Mouse (Mus musculus) limb, embryonic 12.5 days (tissue): ENCODE measurements around the gene Kcna5. TPM values are rescaled to one million over a fixed set of nuclear protein-coding genes. Genes with fewer than 3 reads are reported as not detected.

Experiments used
- ATAC-seq: fragments of 200-750 bp; cut with Nextera tagmentation; 2 replicates; pipeline ENCODE4 v1.8.0; 2017; ENCODE audit warnings: low read depth, moderate TSS enrichment; ENCODE audit not compliant: insufficient number of reproducible peaks, insufficient read depth, low FRiP score, low TSS enrichment
- H3K27ac ChIP-seq: fragments of 300-500 bp; sonication (generic); 2 replicates; pipeline ENCODE4 v1.5.1; 2016; ENCODE audit warnings: mild to moderate bottlenecking, moderate library complexity
- H3K27me3 ChIP-seq: fragments of 300-500 bp; sonication (generic); 2 replicates; pipeline ENCODE4 v1.6.1; 2016; ENCODE audit warnings: mild to moderate bottlenecking, moderate library complexity
- H3K36me3 ChIP-seq: fragments of 300-500 bp; sonication (generic); 2 replicates; pipeline ENCODE4 v1.6.1; 2016; ENCODE audit warnings: mild to moderate bottlenecking, moderate library complexity
- H3K4me1 ChIP-seq: fragments of 300-500 bp; sonication (generic); replicated peaks from 2 replicates; pipeline ENCODE4 v1.6.1; 2016
- H3K4me2 ChIP-seq: fragments of 300-500 bp; sonication (generic); 2 replicates; pipeline ENCODE4 v1.6.1; 2016; ENCODE audit warnings: mild to moderate bottlenecking, moderate library complexity
- H3K4me3 ChIP-seq: fragments of 300-500 bp; sonication (generic); replicated peaks from 2 replicates; pipeline ENCODE4 v1.5.1; 2016; ENCODE audit warnings: mild to moderate bottlenecking
- H3K9ac ChIP-seq: fragments of 300-500 bp; sonication (generic); replicated peaks from 2 replicates; pipeline ENCODE4 v1.6.1; 2016; ENCODE audit warnings: mild to moderate bottlenecking, moderate library complexity
- H3K9me3 ChIP-seq: fragments of 300-500 bp; sonication (generic); 2 replicates; pipeline ENCODE4 v1.6.1; 2016; ENCODE audit warnings: mild to moderate bottlenecking, moderate library complexity
- WGBS: fragments of 180-500 bp; shearing (Covaris S2); methylation state at CpG from one replicate; pipeline ENCODE4 v1.1.7; 2016; 5-methylcytosine and 5-hydroxymethylcytosine counted together
- polyA plus RNA-seq: library from polyadenylated mRNA; unstranded; fragments of >200 nt; fragmentation: Nextera tagmentation; extraction: Ambion mirVana; gene quantifications from 2 replicates; pipeline ENCODE4 v1.2.1, GENCODE M21; 2016

Gene Kcna5
- 2.1 and 2.5 TPM in 2 replicates for polyA plus RNA-seq

GRCm38 (mm10) chr6:126535208-126535910 lies at the start of gene Kcna5:
Gene Kcna5, minus strand, starts transcription at chr6:126535412.
- 1% methylated on average over 15 of the region's 15 CpGs for WGBS
- H3K4me1 ChIP-seq: peaks cover 31% of the 10 kb centered on the region

GRCm38 (mm10) chr6:126583075-126583474 lies 47.9 kb upstream of the Kcna5 start:
- Histone ChIP-seq H3K9ac (no peak overlapping the region), H3K9me3 (no peaks in the 10 kb centered on the region), H3K4me1 (peaks cover 8% of the 10 kb centered on the region; the same call in 1 of the 2 replicates), H3K4me3 (no peak overlapping the region), H3K36me3 (no peaks in the 10 kb centered on the region), H3K4me2 (no peak overlapping the region), H3K27me3 (no peaks in the 10 kb centered on the region), H3K27ac (no peak overlapping the region)
- ATAC-seq: no peak
- 61% methylated on average over 7 of the region's 7 CpGs for WGBS

More at GRCm38 (mm10) chr6:126535208-126535910, at the start of gene Kcna5:
- Histone ChIP-seq H3K9ac (peak within 1 kb of the TSS; percentile 45), H3K4me2 (peak within 1 kb of the TSS; percentile 69), H3K9me3 (no peaks in the 10 kb centered on the region), H3K4me3 (peak within 1 kb of the TSS; percentile 35), H3K27ac (peak within 1 kb of the TSS; percentile 72), H3K27me3 (peaks cover 39% of the 10 kb centered on the region), H3K36me3 (no peaks in the 10 kb centered on the region)
- ATAC-seq: peak; percentile 72

GRCm38 (mm10) chr6:126581632-126582031 lies 46.4 kb upstream of the Kcna5 start:
- no peak for ATAC-seq
- no peak overlapping the region for H3K9ac ChIP-seq
- H3K9me3 ChIP-seq: no peaks in the 10 kb centered on the region
- 78% methylated on average over 8 of the region's 8 CpGs for WGBS
- H3K4me1 ChIP-seq: no peaks in the 10 kb centered on the region
- no peak overlapping the region for H3K4me3 ChIP-seq
- H3K4me2 ChIP-seq: no peak overlapping the region
- H3K27me3 ChIP-seq: no peaks in the 10 kb centered on the region
- H3K36me3 ChIP-seq: no peaks in the 10 kb centered on the region
- H3K27ac ChIP-seq: no peak overlapping the region

GRCm38 (mm10) chr6:126580571-126580970 lies 45.4 kb upstream of the Kcna5 start:
- ATAC-seq: no peak
- Histone ChIP-seq H3K9ac (no peak overlapping the region), H3K4me3 (no peak overlapping the region), H3K36me3 (no peaks in the 10 kb centered on the region), H3K4me2 (no peak overlapping the region), H3K27me3 (no peaks in the 10 kb centered on the region), H3K4me1 (no peaks in the 10 kb centered on the region), H3K9me3 (no peaks in the 10 kb centered on the region), H3K27ac (no peak overlapping the region)
- 86% methylated on average over 3 of the region's 3 CpGs for WGBS

GRCm38 (mm10) chr6:126577415-126577814 lies 42.2 kb upstream of the Kcna5 start:
- no peak overlapping the region for H3K4me3 ChIP-seq
- WGBS: 85% methylated on average over 3 of the region's 3 CpGs
- H3K4me1 ChIP-seq: no peaks in the 10 kb centered on the region
- no peaks in the 10 kb centered on the region for H3K9me3 ChIP-seq
- H3K9ac ChIP-seq: no peak overlapping the region
- H3K27me3 ChIP-seq: no peaks in the 10 kb centered on the region
- H3K27ac ChIP-seq: no peak overlapping the region
- no peaks in the 10 kb centered on the region for H3K36me3 ChIP-seq
- H3K4me2 ChIP-seq: no peak overlapping the region
- ATAC-seq: no peak

- no peak overlapping the region for H3K4me3 ChIP-seq
- H3K4me2 ChIP-seq: no peak overlapping the region
- WGBS: 80% methylated on average over 1 of the region's 1 CpGs
- H3K9ac ChIP-seq: no peak overlapping the region
- H3K4me1 ChIP-seq: no peaks in the 10 kb centered on the region
- no peaks in the 10 kb centered on the region for H3K27me3 ChIP-seq
- no peaks in the 10 kb centered on the region for H3K9me3 ChIP-seq
- no peak overlapping the region for H3K27ac ChIP-seq
- ATAC-seq: no peak
- H3K36me3 ChIP-seq: no peaks in the 10 kb centered on the region
Measured at GRCm38 (mm10) chr6:126576566-126576965, 41.4 kb upstream of the Kcna5 start.

- Histone ChIP-seq H3K9ac (no peak overlapping the region), H3K9me3 (no peaks in the 10 kb centered on the region), H3K4me1 (no peaks in the 10 kb centered on the region), H3K4me3 (no peak overlapping the region), H3K27ac (no peak overlapping the region), H3K36me3 (no peaks in the 10 kb centered on the region), H3K4me2 (no peak overlapping the region), H3K27me3 (no peaks in the 10 kb centered on the region)
- 79% methylated on average over 7 of the region's 7 CpGs for WGBS
- ATAC-seq: no peak
Measured at GRCm38 (mm10) chr6:126574778-126575177, 39.6 kb upstream of the Kcna5 start.

- Histone ChIP-seq H3K27ac (no peak overlapping the region), H3K27me3 (no peaks in the 10 kb centered on the region), H3K4me2 (no peak overlapping the region), H3K4me1 (no peaks in the 10 kb centered on the region), H3K4me3 (no peak overlapping the region), H3K36me3 (no peaks in the 10 kb centered on the region), H3K9me3 (no peaks in the 10 kb centered on the region), H3K9ac (no peak overlapping the region)
- no peak for ATAC-seq
- 90% methylated on average over 5 of the region's 5 CpGs for WGBS
Measured at GRCm38 (mm10) chr6:126573021-126573420, 37.8 kb upstream of the Kcna5 start.

GRCm38 (mm10) chr6:126569809-126570208 lies 34.6 kb upstream of the Kcna5 start:
- no peak overlapping the region for H3K27ac ChIP-seq
- 78% methylated on average over 7 of the region's 7 CpGs for WGBS
- H3K9me3 ChIP-seq: no peaks in the 10 kb centered on the region
- no peaks in the 10 kb centered on the region for H3K36me3 ChIP-seq
- no peaks in the 10 kb centered on the region; the same call in 1 of the 2 replicates for H3K27me3 ChIP-seq
- ATAC-seq: no peak
- no peak overlapping the region for H3K4me3 ChIP-seq
- no peak overlapping the region for H3K9ac ChIP-seq
- H3K4me1 ChIP-seq: no peaks in the 10 kb centered on the region
- H3K4me2 ChIP-seq: no peak overlapping the region

- no peak overlapping the region for H3K9ac ChIP-seq
- H3K4me1 ChIP-seq: no peaks in the 10 kb centered on the region
- no peak overlapping the region for H3K4me3 ChIP-seq
- H3K36me3 ChIP-seq: no peaks in the 10 kb centered on the region
- H3K27ac ChIP-seq: no peak overlapping the region
- H3K27me3 ChIP-seq: no peaks in the 10 kb centered on the region; the same call in 1 of the 2 replicates
- 81% methylated on average over 14 of the region's 14 CpGs for WGBS
- H3K9me3 ChIP-seq: no peaks in the 10 kb centered on the region
- H3K4me2 ChIP-seq: no peak overlapping the region
- ATAC-seq: no peak
Measured at GRCm38 (mm10) chr6:126568046-126568830, 33.0 kb upstream of the Kcna5 start.

GRCm38 (mm10) chr6:126567326-126567725 lies 32.1 kb upstream of the Kcna5 start:
- H3K36me3 ChIP-seq: no peaks in the 10 kb centered on the region
- no peak overlapping the region for H3K4me3 ChIP-seq
- no peak overlapping the region for H3K9ac ChIP-seq
- no peaks in the 10 kb centered on the region for H3K4me1 ChIP-seq
- no peaks in the 10 kb centered on the region for H3K9me3 ChIP-seq
- 93% methylated on average over 9 of the region's 9 CpGs for WGBS
- H3K4me2 ChIP-seq: no peak overlapping the region
- no peak overlapping the region for H3K27ac ChIP-seq
- no peaks in the 10 kb centered on the region; the same call in 1 of the 2 replicates for H3K27me3 ChIP-seq
- ATAC-seq: no peak
